Mouse (Mus musculus) testis, postnatal 14 days (tissue): Measurements from ENCODE around the gene Efna2.

Experiments
- DNase-seq: peaks from one replicate; pipeline ENCODE4 v3.0.0; 2021; ENCODE audit warnings: low spot score

Gene Efna2

GRCm38 (mm10) chr10:80169070-80169469, 10.2 kb upstream of the Efna2 start:
- no peak for DNase-seq

DNA sequence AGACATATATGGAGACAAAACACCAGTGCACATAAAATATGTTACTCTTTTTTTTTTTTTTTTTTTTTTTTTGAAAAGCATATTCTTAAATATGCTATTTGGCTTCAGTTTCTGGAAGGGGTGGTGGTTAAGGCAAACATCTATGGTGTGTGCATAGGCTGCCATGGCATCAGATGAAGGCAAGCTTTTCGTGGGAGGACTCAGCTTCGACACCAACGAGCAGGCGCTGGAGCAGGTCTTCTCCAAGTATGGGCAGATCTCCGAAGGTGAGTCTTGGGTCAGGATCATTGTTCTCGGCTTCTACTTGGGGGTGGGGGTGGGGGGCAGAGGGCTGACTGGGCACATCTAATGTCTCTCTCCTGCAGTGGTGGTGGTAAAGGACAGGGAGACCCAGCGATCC, 9.6 kb upstream of the Efna2 start:
- DNase-seq = no peak

GRCm38 (mm10) chr10:80170052-80170451, 9.2 kb upstream of the Efna2 start:
- no peak for DNase-seq

- no peak for DNase-seq
These were observed 8.7 kb upstream of the Efna2 start for GRCm38 (mm10) chr10:80170601-80171021.

- no peak for DNase-seq
These were observed 8.0 kb upstream of the Efna2 start for GRCm38 (mm10) chr10:80171252-80171651.

DNA sequence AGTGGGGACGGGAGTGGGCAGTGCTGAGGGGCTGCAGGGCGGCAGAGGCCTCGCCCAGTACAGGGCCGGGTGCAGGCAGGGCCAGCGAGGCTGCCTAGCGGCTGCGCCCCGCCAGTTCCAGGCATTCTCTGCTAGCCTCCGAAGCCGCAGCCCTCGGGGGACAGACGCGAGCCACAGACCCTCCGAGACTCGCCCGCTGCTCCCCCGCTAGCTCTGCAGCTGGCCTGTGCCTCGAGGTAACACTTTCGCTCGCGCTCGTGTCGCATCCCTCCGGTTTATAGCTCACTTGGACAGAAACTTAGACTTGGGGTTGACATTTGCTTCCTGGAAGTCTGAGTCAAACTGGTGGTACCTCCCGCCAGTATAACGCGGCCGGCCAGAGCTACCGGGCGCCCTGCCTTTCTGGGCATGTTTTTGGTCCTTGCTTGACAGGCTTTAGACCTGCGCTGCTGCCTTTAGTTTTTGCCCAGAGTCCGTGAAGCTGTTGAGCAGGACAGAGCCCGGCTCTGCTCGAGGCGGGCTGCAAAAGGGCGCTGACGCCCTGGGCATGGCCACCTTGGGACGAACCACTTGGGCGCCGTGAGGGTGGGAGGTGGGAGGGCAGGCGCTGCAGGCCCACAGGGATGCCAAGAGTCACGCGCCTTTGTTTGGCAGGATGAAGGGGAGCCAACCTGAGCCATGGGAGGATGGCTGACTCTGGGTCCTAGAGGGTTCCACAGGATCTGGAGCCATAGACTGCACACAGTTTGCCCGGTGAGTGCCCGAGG, 7.3 kb upstream of the Efna2 start:
- no peak for DNase-seq

GRCm38 (mm10) chr10:80172527-80173292, 6.6 kb upstream of the Efna2 start, which contains the start of gene 1600002K03Rik:
Gene 1600002K03Rik (plus strand): TSS chr10:80172944.
- peak; percentile 88 for DNase-seq

DNA sequence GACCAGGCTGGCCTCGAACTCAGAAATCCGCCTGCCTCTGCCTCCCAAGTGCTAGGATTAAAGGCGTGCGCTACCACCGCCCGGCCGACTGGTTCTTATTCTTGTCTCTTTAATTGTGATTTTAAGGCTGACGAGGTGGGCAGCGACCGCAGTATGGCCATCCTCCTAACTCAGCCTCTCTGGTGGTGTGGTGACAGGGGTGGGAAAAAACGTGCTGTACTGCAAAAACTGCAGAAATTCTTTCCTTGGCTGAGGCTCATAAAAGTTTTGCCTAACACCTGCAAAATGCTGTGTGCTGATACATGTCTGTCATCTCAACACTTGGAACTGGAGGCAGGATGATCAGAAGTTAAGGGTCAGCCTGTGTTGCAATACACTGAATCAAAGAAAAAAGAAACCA, 5.9 kb upstream of the Efna2 start:
- no peak for DNase-seq

DNA sequence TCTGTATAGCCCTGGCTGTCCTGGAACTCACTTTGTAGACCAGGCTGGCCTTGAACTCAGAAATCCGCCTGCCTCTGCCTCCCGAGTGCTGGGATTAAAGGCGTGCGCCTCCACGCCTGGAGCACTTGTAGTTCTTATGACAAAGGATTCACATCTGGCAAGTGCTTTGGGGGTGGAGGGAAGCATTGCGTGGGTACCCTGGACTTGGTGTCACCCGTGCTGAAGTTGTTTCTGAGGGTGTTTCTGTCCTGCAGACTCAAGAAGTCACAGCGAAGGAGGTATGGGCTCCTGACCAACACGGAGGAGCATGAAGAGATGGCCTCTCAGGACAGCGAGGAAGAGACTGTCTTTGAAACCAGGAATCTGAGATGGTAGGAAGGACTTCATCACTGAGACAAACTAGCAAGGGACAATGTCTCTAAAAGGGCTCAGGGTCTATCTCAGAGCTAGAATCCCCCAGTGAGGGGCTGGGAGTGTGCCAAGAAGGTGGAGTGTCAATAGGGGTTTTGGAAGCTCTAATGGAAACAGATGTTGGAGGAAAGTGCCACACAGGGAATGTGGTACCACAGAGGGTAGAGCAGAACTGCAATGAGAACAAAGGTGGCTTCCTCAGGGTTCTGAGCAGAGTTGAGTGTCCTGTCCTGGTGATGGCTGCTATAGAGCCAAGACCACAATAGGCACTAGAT, 5.2 kb upstream of the Efna2 start:
- no peak for DNase-seq

DNA sequence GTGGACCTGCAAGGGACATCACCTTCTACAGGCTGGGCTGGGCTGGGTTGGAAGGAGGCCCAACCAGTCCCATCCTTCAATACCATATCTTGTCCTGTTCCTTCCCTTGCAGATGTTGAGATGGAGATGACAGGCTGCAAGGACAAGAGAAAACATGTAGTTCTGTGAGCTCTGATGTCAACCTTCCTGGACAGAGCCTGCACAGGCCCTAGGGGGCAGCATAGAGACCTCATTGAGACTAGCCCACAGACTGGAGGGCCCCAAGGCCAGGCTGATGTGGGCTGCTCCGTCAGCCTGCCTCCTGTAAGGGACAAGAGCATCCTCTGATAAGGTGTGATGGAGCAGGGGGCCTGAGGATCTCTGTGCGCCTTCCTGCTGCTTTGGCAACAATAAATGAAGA, 4.6 kb upstream of the Efna2 start:
- no peak for DNase-seq

GRCm38 (mm10) chr10:80175536-80176269, 3.6 kb upstream of the Efna2 start:
- no peak for DNase-seq

GRCm38 (mm10) chr10:80176270-80176834, 2.9 kb upstream of the Efna2 start:
- no peak for DNase-seq

GRCm38 (mm10) chr10:80177441-80178279, 1.6 kb upstream of the Efna2 start:
- no peak for DNase-seq

- DNase-seq = no peak
These were observed 1.0 kb downstream of the Efna2 start for GRCm38 (mm10) chr10:80180288-80180687.

GRCm38 (mm10) chr10:80180823-80181222, 1.5 kb downstream of the Efna2 start:
- DNase-seq = no peak

- no peak for DNase-seq
These were observed 3.3 kb downstream of the Efna2 start for GRCm38 (mm10) chr10:80182547-80182946.

DNA sequence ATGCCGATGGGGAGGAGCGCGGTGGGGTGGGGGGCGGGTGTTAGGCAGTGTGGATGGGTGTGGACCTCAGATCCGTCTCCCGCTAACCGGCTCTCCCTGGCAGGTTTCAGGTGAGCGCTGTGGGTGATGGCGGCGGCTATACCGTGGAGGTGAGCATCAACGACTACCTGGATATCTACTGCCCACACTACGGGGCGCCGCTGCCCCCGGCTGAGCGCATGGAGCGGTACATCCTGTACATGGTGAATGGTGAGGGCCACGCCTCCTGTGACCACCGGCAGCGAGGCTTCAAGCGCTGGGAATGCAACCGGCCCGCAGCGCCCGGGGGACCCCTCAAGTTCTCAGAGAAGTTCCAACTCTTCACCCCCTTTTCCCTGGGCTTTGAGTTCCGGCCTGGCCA, 7.4 kb downstream of the Efna2 start:
- no peak for DNase-seq

DNA sequence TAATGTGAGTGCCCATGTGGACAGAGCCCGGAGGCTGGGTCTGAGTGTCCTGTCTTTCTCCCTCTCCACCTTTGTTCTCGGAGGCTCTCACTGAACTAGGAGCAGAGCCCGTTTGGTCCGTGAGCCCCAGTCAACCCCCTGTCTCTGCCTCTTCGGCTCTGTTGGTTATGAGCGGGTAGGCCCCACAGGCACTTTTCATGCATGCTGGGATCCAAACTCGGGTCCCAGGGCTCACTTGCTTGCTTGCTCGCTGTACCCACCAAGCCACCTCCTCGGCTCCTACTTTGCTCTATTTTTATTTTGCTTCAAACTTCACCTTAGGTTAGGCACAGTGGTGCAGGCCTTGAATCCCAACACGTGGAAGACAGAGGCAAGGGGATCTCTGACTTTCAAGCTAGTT, 8.5 kb downstream of the Efna2 start:
- DNase-seq = no peak

DNA sequence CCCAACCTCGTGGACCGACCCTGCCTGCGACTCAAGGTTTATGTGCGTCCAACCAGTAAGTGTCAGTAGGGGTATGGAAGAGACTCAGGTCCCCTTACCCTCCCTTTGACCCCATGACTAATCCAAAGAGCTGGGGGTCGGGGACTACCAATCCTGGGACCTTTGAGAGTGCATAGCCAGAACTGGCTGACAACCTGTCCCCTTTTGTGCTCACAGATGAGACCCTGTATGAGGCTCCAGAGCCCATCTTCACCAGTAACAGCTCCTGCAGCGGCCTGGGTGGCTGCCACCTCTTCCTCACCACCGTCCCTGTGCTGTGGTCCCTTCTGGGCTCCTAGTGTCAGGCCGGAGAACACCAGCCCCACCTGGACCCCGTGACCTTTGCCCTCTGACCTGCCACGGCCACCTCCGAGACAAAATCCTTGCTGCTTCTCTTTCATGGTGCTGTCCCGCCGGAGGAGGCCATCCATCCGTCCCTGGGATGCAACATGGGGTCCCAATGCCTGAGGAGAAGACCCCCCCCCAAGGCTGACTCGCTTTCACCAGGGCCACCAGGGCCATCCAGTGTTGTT, 9.3 kb downstream of the Efna2 start:
- no peak for DNase-seq

DNA sequence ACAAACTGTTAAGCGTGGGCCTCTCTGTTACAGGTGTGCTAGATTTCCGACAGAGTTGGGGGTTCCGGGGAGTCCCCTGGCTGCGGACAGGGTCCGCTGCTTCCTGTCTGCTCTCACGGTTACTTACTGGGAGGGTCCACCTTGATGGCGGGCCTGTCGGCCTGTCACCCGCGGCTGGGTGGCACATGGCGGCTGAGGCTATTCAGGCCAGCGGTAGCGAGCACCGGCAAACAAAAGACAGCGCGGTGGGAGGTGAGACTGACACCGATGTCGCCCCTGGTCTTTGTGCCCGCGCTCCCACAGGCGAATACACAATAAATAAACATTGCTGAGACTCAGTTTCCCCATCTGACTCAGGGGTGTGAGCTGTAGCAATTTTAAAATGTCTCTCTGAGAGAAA, 10.7 kb downstream of the Efna2 start:
- no peak for DNase-seq
